Mouse (Mus musculus) embryonic facial prominence, embryonic 15.5 days (tissue): ENCODE measurements at regions not wholly inside any gene's neighbourhood (a gene's known extent, or its start where the extent isn't known, plus 50 kb on each side); places are given as distances from the start of the nearest gene placed in this dataset.

ENCODE experiments used
- ATAC-seq: fragments of 200-750 bp; cut with Nextera tagmentation; 2 replicates; pipeline ENCODE4 v1.8.0; 2017; ENCODE audit warnings: low read depth, moderate TSS enrichment; ENCODE audit not compliant: insufficient number of reproducible peaks, low FRiP score, low TSS enrichment
- H3K27ac ChIP-seq: fragments of 300-500 bp; sonication (generic); replicated peaks from 2 replicates; pipeline ENCODE4 v1.5.1; 2015; ENCODE audit warnings: mild to moderate bottlenecking, inconsistent platforms
- H3K27me3 ChIP-seq: fragments of 300-500 bp; sonication (generic); 2 replicates; pipeline ENCODE4 v1.6.1; 2015; ENCODE audit warnings: inconsistent platforms
- H3K36me3 ChIP-seq: fragments of 300-500 bp; sonication (generic); 2 replicates; pipeline ENCODE4 v1.6.1; 2015; ENCODE audit warnings: mild to moderate bottlenecking, inconsistent platforms
- H3K4me1 ChIP-seq: fragments of 300-500 bp; sonication (generic); 2 replicates; pipeline ENCODE4 v1.6.1; 2015; ENCODE audit warnings: inconsistent platforms
- H3K4me2 ChIP-seq: fragments of 300-500 bp; sonication (generic); replicated peaks from 2 replicates; pipeline ENCODE4 v1.6.1; 2015; ENCODE audit warnings: mild to moderate bottlenecking, inconsistent platforms
- H3K4me3 ChIP-seq: fragments of 300-500 bp; sonication (generic); replicated peaks from 2 replicates; pipeline ENCODE4 v1.5.1; 2015; ENCODE audit warnings: mild to moderate bottlenecking, inconsistent platforms
- H3K9ac ChIP-seq: fragments of 300-500 bp; sonication (generic); 2 replicates; pipeline ENCODE4 v1.6.1; 2015; ENCODE audit warnings: inconsistent platforms
- H3K9me3 ChIP-seq: fragments of 300-500 bp; sonication (generic); replicated peaks from 2 replicates; pipeline ENCODE4 v1.6.1; 2016; ENCODE audit warnings: inconsistent platforms
- WGBS: fragments of 180-500 bp; shearing (Covaris S2); methylation state at CpG from one replicate; pipeline ENCODE4 v1.1.7; 2015; 5-methylcytosine and 5-hydroxymethylcytosine counted together

GRCm38 (mm10) chr13:60237091-60237490, 59.9 kb upstream of the Gas1 start:
- no peak for ATAC-seq
- H3K27me3 ChIP-seq, result no peaks in the 10 kb centered on the region
- no peaks in the 10 kb centered on the region for H3K36me3 ChIP-seq
- H3K4me2 ChIP-seq, result no peak overlapping the region
- H3K4me3 ChIP-seq, result no peak overlapping the region
- H3K27ac ChIP-seq, result no peak overlapping the region
- H3K4me1 ChIP-seq, result peaks cover 9% of the 10 kb centered on the region
- WGBS, result 91% methylated on average over 3 of the region's 3 CpGs
- H3K9ac ChIP-seq, result no peak overlapping the region
- no peaks in the 10 kb centered on the region for H3K9me3 ChIP-seq

- H3K27me3 ChIP-seq, result no peaks in the 10 kb centered on the region
- no peak overlapping the region for H3K4me3 ChIP-seq
- H3K9me3 ChIP-seq, result no peaks in the 10 kb centered on the region
- H3K4me1 ChIP-seq, result peaks cover 25% of the 10 kb centered on the region
- no peak overlapping the region for H3K4me2 ChIP-seq
- peak overlapping the region; percentile 86 for H3K27ac ChIP-seq
- peak; percentile 83 for ATAC-seq
- H3K36me3 ChIP-seq, result no peaks in the 10 kb centered on the region
- no peak overlapping the region for H3K9ac ChIP-seq
- WGBS, result 14% methylated on average over 8 of the region's 8 CpGs
Measured at GRCm38 (mm10) chr13:60242447-60243109, 65.4 kb upstream of the Gas1 start.

GRCm38 (mm10) chr13:60243110-60243481, 65.9 kb upstream of the Gas1 start:
- Histone ChIP-seq H3K27ac (peak overlapping the region; percentile 86), H3K9me3 (no peaks in the 10 kb centered on the region), H3K27me3 (no peaks in the 10 kb centered on the region), H3K4me3 (no peak overlapping the region), H3K36me3 (no peaks in the 10 kb centered on the region), H3K4me1 (peaks cover 25% of the 10 kb centered on the region), H3K9ac (no peak overlapping the region), H3K4me2 (no peak overlapping the region)
- 21% methylated on average over 4 of the region's 4 CpGs for WGBS
- no peak for ATAC-seq

- peaks cover 31% of the 10 kb centered on the region for H3K4me1 ChIP-seq
- WGBS, result 18% methylated on average over 7 of the region's 7 CpGs
- H3K9me3 ChIP-seq, result no peaks in the 10 kb centered on the region
- no peak for ATAC-seq
- H3K9ac ChIP-seq, result no peak overlapping the region
- H3K27ac ChIP-seq, result peak overlapping the region; percentile 83
- no peak overlapping the region for H3K4me3 ChIP-seq
- no peaks in the 10 kb centered on the region for H3K36me3 ChIP-seq
- no peak overlapping the region for H3K4me2 ChIP-seq
- no peaks in the 10 kb centered on the region for H3K27me3 ChIP-seq
Measured at GRCm38 (mm10) chr13:60255162-60255561, 78.0 kb upstream of the Gas1 start.

GRCm38 (mm10) chr13:60255715-60256114, 78.5 kb upstream of the Gas1 start:
- ATAC-seq, result peak; percentile 65; the same call in 1 of the 2 replicates
- no peak overlapping the region for H3K4me2 ChIP-seq
- no peak overlapping the region for H3K9ac ChIP-seq
- 6% methylated on average over 7 of the region's 7 CpGs for WGBS
- no peak overlapping the region for H3K4me3 ChIP-seq
- peaks cover 31% of the 10 kb centered on the region for H3K4me1 ChIP-seq
- H3K36me3 ChIP-seq, result no peaks in the 10 kb centered on the region
- H3K27ac ChIP-seq, result peak overlapping the region; percentile 83
- no peaks in the 10 kb centered on the region for H3K27me3 ChIP-seq
- H3K9me3 ChIP-seq, result no peaks in the 10 kb centered on the region

GRCm38 (mm10) chr13:60256997-60257396, 79.8 kb upstream of the Gas1 start:
- WGBS, result 40% methylated on average over 8 of the region's 8 CpGs
- Histone ChIP-seq H3K27ac (peak overlapping the region; percentile 83), H3K4me3 (no peak overlapping the region), H3K4me1 (peaks cover 31% of the 10 kb centered on the region), H3K36me3 (no peaks in the 10 kb centered on the region), H3K27me3 (no peaks in the 10 kb centered on the region), H3K9ac (no peak overlapping the region), H3K9me3 (no peaks in the 10 kb centered on the region), H3K4me2 (no peak overlapping the region)
- ATAC-seq, result no peak

GRCm38 (mm10) chr13:60257878-60258277, 80.7 kb upstream of the Gas1 start:
- no peak for ATAC-seq
- no peak overlapping the region for H3K27ac ChIP-seq
- no peaks in the 10 kb centered on the region for H3K27me3 ChIP-seq
- H3K4me1 ChIP-seq, result peaks cover 31% of the 10 kb centered on the region
- no peak overlapping the region for H3K4me3 ChIP-seq
- H3K9ac ChIP-seq, result no peak overlapping the region
- no peak overlapping the region for H3K4me2 ChIP-seq
- H3K9me3 ChIP-seq, result no peaks in the 10 kb centered on the region
- H3K36me3 ChIP-seq, result no peaks in the 10 kb centered on the region
- WGBS, result 61% methylated on average over 3 of the region's 3 CpGs

GRCm38 (mm10) chr13:60262449-60263028, 85.4 kb upstream of the Gas1 start:
- no peak overlapping the region for H3K4me3 ChIP-seq
- no peaks in the 10 kb centered on the region for H3K27me3 ChIP-seq
- H3K9me3 ChIP-seq, result no peaks in the 10 kb centered on the region
- WGBS, result 59% methylated on average over 11 of the region's 11 CpGs
- peak overlapping the region; percentile 48; the same call in 1 of the 2 replicates for H3K27ac ChIP-seq
- H3K4me2 ChIP-seq, result no peak overlapping the region
- no peak overlapping the region for H3K9ac ChIP-seq
- H3K36me3 ChIP-seq, result no peaks in the 10 kb centered on the region
- H3K4me1 ChIP-seq, result peaks cover 12% of the 10 kb centered on the region
- no peak for ATAC-seq

GRCm38 (mm10) chr13:60264504-60264903, 87.3 kb upstream of the Gas1 start:
- no peak for ATAC-seq
- H3K4me1 ChIP-seq, result peaks cover 17% of the 10 kb centered on the region
- 94% methylated on average over 4 of the region's 4 CpGs for WGBS

GRCm38 (mm10) chr13:60267557-60267956, 90.4 kb upstream of the Gas1 start:
- Histone ChIP-seq H3K4me3 (no peak overlapping the region), H3K9me3 (no peaks in the 10 kb centered on the region), H3K9ac (no peak overlapping the region), H3K4me1 (peaks cover 17% of the 10 kb centered on the region), H3K27ac (peak overlapping the region; percentile 60; the same call in 1 of the 2 replicates), H3K36me3 (no peaks in the 10 kb centered on the region), H3K27me3 (no peaks in the 10 kb centered on the region), H3K4me2 (no peak overlapping the region)
- peak; percentile 43; the same call in 1 of the 2 replicates for ATAC-seq
- 17% methylated on average over 12 of the region's 12 CpGs for WGBS

More at GRCm38 (mm10) chr13:60264504-60264903, 87.3 kb upstream of the Gas1 start:
- no peak overlapping the region for H3K9ac ChIP-seq
- H3K4me3 ChIP-seq, result no peak overlapping the region
- no peak overlapping the region for H3K27ac ChIP-seq
- H3K36me3 ChIP-seq, result no peaks in the 10 kb centered on the region
- H3K9me3 ChIP-seq, result no peaks in the 10 kb centered on the region
- H3K27me3 ChIP-seq, result no peaks in the 10 kb centered on the region
- H3K4me2 ChIP-seq, result no peak overlapping the region

- no peak overlapping the region for H3K4me3 ChIP-seq
- WGBS, result 78% methylated on average over 11 of the region's 11 CpGs
- H3K27ac ChIP-seq, result 0 out of 2 replicates have a peak overlapping the region, but pooled peaks have one; percentile 60
- peaks cover 17% of the 10 kb centered on the region for H3K4me1 ChIP-seq
- H3K9ac ChIP-seq, result no peak overlapping the region
- no peaks in the 10 kb centered on the region for H3K36me3 ChIP-seq
- H3K27me3 ChIP-seq, result no peaks in the 10 kb centered on the region
- no peaks in the 10 kb centered on the region for H3K9me3 ChIP-seq
- ATAC-seq, result no peak
- no peak overlapping the region for H3K4me2 ChIP-seq
Measured at GRCm38 (mm10) chr13:60268256-60268655, 91.1 kb upstream of the Gas1 start.

- Histone ChIP-seq H3K36me3 (no peaks in the 10 kb centered on the region), H3K9me3 (peaks cover 3% of the 10 kb centered on the region), H3K9ac (no peak overlapping the region), H3K4me1 (peaks cover 17% of the 10 kb centered on the region), H3K4me2 (no peak overlapping the region), H3K27me3 (no peaks in the 10 kb centered on the region), H3K27ac (no peak overlapping the region), H3K4me3 (no peak overlapping the region)
- ATAC-seq, result no peak
- 66% methylated on average over 9 of the region's 9 CpGs for WGBS
Measured at GRCm38 (mm10) chr13:60269406-60269841, 92.3 kb upstream of the Gas1 start.
